Mouse (Mus musculus) telencephalon, adult 2 months (tissue): ENCODE data around the gene Fam171b.

Experiments used
- DNase-seq: peaks from one replicate; pipeline ENCODE4 v3.0.0-alpha.2; 2011; ENCODE audit warnings: low read depth, low spot score

Gene Fam171b

GRCm38 (mm10) chr2:83883850-83884420 lies 71.5 kb downstream of the Fam171b start:
- DNase-seq: no peak

GRCm38 (mm10) chr2:83893701-83894100 lies 81.3 kb downstream of the Fam171b start:
- no peak for DNase-seq

GRCm38 (mm10) chr2:83901896-83902540 lies 89.6 kb downstream of the Fam171b start:
- DNase-seq: no peak

GRCm38 (mm10) chr2:83929478-83930088 lies 117.1 kb downstream of the Fam171b start:
- DNase-seq: no peak
